Mouse (Mus musculus) liver, embryonic 16.5 days (tissue): Measurements from ENCODE around the gene Elmo2. TPM values are rescaled to one million over a fixed set of nuclear protein-coding genes. Genes with fewer than 3 reads are reported as not detected.

Experiments used
- ATAC-seq: fragments of 200-750 bp; cut with Nextera tagmentation; 2 replicates; pipeline ENCODE4 v1.8.0; 2017; ENCODE audit warnings: low read depth, mild to moderate bottlenecking, moderate number of reproducible peaks, moderate library complexity
- H3K27ac ChIP-seq: fragments of 300-500 bp; sonication (generic); 2 replicates; pipeline ENCODE4 v1.5.1; 2014; ENCODE audit warnings: mild to moderate bottlenecking, low read length
- H3K27me3 ChIP-seq: fragments of 300-500 bp; sonication (generic); 2 replicates; pipeline ENCODE4 v1.6.1; 2014; ENCODE audit warnings: low read depth, low read length, mixed read lengths; ENCODE audit not compliant: control insufficient read depth, insufficient read depth
- H3K36me3 ChIP-seq: fragments of 300-500 bp; sonication (generic); 2 replicates; pipeline ENCODE4 v1.6.1; 2014; ENCODE audit warnings: mild to moderate bottlenecking; ENCODE audit not compliant: control insufficient read depth, insufficient read depth
- H3K4me1 ChIP-seq: fragments of 300-500 bp; sonication (generic); 2 replicates; pipeline ENCODE4 v1.6.1; 2014; ENCODE audit warnings: low read depth, low read length, mixed read lengths; ENCODE audit not compliant: control insufficient read depth
- H3K4me2 ChIP-seq: fragments of 300-500 bp; sonication (generic); 2 replicates; pipeline ENCODE4 v1.6.1; 2014; ENCODE audit warnings: low read depth, low read length, mixed read lengths
- H3K4me3 ChIP-seq: fragments of 300-500 bp; sonication (generic); 2 replicates; pipeline ENCODE4 v1.5.1; 2014; ENCODE audit warnings: low read depth, mild to moderate bottlenecking, low read length
- H3K9ac ChIP-seq: fragments of 300-500 bp; sonication (generic); 2 replicates; pipeline ENCODE4 v1.6.1; 2014; ENCODE audit warnings: low read depth, low read length
- H3K9me3 ChIP-seq: fragments of 300-500 bp; sonication (generic); replicated peaks from 2 replicates; pipeline ENCODE4 v1.6.1; 2016; ENCODE audit warnings: low read length; ENCODE audit not compliant: control insufficient read depth
- WGBS: fragments of 180-500 bp; shearing (Covaris S2); extraction: QIAGEN DNeasy Blood & Tissue Kit; methylation state at CpG from one replicate; pipeline ENCODE4 v1.1.7; 2014; ENCODE audit not compliant: insufficient replicate concordance; 5-methylcytosine and 5-hydroxymethylcytosine counted together
- polyA plus RNA-seq: library from polyadenylated mRNA; unstranded; fragments of >200 nt; fragmentation: Nextera tagmentation; extraction: Ambion mirVana; gene quantifications from 2 replicates; pipeline ENCODE4 v1.2.1, GENCODE M21; 2015

Gene Elmo2
- polyA plus RNA-seq, 1 experiment from 2014 or later: 16.3 TPM

GRCm38 (mm10) chr2:165329703-165330102, 3.4 kb upstream of the Elmo2 start:
- Histone ChIP-seq H3K4me1 (peaks cover 27% of the 10 kb centered on the region), H3K36me3 (no peaks in the 10 kb centered on the region), H3K9ac (no peak overlapping the region), H3K4me3 (no peak overlapping the region), H3K9me3 (no peaks in the 10 kb centered on the region), H3K4me2 (no peak overlapping the region), H3K27ac (no peak overlapping the region), H3K27me3 (no peaks in the 10 kb centered on the region)
- 3% methylated on average over 3 of the region's 3 CpGs for WGBS
- ATAC-seq: no peak

GRCm38 (mm10) chr2:165328746-165329145, 2.5 kb upstream of the Elmo2 start:
- H3K4me1 ChIP-seq: peaks cover 33% of the 10 kb centered on the region
- no peaks in the 10 kb centered on the region for H3K9me3 ChIP-seq
- H3K36me3 ChIP-seq: no peaks in the 10 kb centered on the region
- H3K4me3 ChIP-seq: no peak overlapping the region
- 50% methylated on average over 5 of the region's 5 CpGs for WGBS
- ATAC-seq: no peak
- no peak overlapping the region for H3K27ac ChIP-seq
- H3K9ac ChIP-seq: no peak overlapping the region
- H3K27me3 ChIP-seq: no peaks in the 10 kb centered on the region
- H3K4me2 ChIP-seq: no peak overlapping the region

- Histone ChIP-seq H3K36me3 (no peaks in the 10 kb centered on the region), H3K9ac (peak overlapping the region; percentile 60; the same call in 1 of the 2 replicates), H3K4me1 (peaks cover 34% of the 10 kb centered on the region), H3K9me3 (no peaks in the 10 kb centered on the region), H3K27me3 (no peaks in the 10 kb centered on the region), H3K4me2 (peak overlapping the region; percentile 82), H3K4me3 (peak overlapping the region; percentile 87), H3K27ac (no peak overlapping the region)
- no peak for ATAC-seq
- WGBS: 40% methylated on average over 7 of the region's 7 CpGs
These were observed 1.1 kb upstream of the Elmo2 start for GRCm38 (mm10) chr2:165327386-165327785.

GRCm38 (mm10) chr2:165325521-165326303, 567 bp downstream of the Elmo2 start:
- Histone ChIP-seq H3K27ac (peak overlapping the region; percentile 21; the same call in 1 of the 2 replicates), H3K4me2 (peak overlapping the region; percentile 92), H3K4me3 (peak overlapping the region; percentile 87), H3K36me3 (no peaks in the 10 kb centered on the region), H3K9ac (peak overlapping the region; percentile 89), H3K4me1 (peaks cover 47% of the 10 kb centered on the region), H3K27me3 (no peaks in the 10 kb centered on the region), H3K9me3 (no peaks in the 10 kb centered on the region)
- peak; percentile 9 for ATAC-seq
- WGBS: 3% methylated on average over 30 of the region's 30 CpGs

- ATAC-seq: no peak
- WGBS: 74% methylated on average over 5 of the region's 5 CpGs
- Histone ChIP-seq H3K27me3 (no peaks in the 10 kb centered on the region), H3K4me1 (peaks cover 41% of the 10 kb centered on the region), H3K9me3 (no peaks in the 10 kb centered on the region), H3K4me2 (no peak overlapping the region), H3K4me3 (no peak overlapping the region), H3K9ac (no peak overlapping the region), H3K27ac (no peak overlapping the region), H3K36me3 (no peaks in the 10 kb centered on the region)
These were observed 2.4 kb downstream of the Elmo2 start for GRCm38 (mm10) chr2:165323928-165324327.

GRCm38 (mm10) chr2:165323484-165323883, 2.8 kb downstream of the Elmo2 start:
- Histone ChIP-seq H3K4me1 (peaks cover 45% of the 10 kb centered on the region), H3K4me2 (no peak overlapping the region), H3K9ac (no peak overlapping the region), H3K4me3 (no peak overlapping the region), H3K27ac (no peak overlapping the region), H3K27me3 (no peaks in the 10 kb centered on the region), H3K36me3 (no peaks in the 10 kb centered on the region), H3K9me3 (no peaks in the 10 kb centered on the region)
- WGBS: 58% methylated on average over 5 of the region's 5 CpGs
- ATAC-seq: no peak

- Histone ChIP-seq H3K4me3 (no peak overlapping the region), H3K27me3 (no peaks in the 10 kb centered on the region), H3K9ac (no peak overlapping the region), H3K27ac (peak overlapping the region; percentile 74), H3K9me3 (no peaks in the 10 kb centered on the region), H3K4me1 (peaks cover 55% of the 10 kb centered on the region), H3K36me3 (no peaks in the 10 kb centered on the region), H3K4me2 (no peak overlapping the region)
- 66% methylated on average over 22 of the region's 22 CpGs for WGBS
- ATAC-seq: no peak
These were observed 4.1 kb downstream of the Elmo2 start for GRCm38 (mm10) chr2:165321981-165322735.

GRCm38 (mm10) chr2:165321381-165321888, 4.8 kb downstream of the Elmo2 start:
- ATAC-seq: no peak
- H3K9ac ChIP-seq: no peak overlapping the region
- WGBS: 46% methylated on average over 8 of the region's 8 CpGs
- peaks cover 52% of the 10 kb centered on the region for H3K4me1 ChIP-seq
- peak overlapping the region; percentile 74 for H3K27ac ChIP-seq
- H3K9me3 ChIP-seq: no peaks in the 10 kb centered on the region
- H3K36me3 ChIP-seq: no peaks in the 10 kb centered on the region
- no peak overlapping the region for H3K4me3 ChIP-seq
- H3K27me3 ChIP-seq: no peaks in the 10 kb centered on the region
- peak overlapping the region; percentile 14 for H3K4me2 ChIP-seq
